Mouse (Mus musculus) cortical plate, adult 2 months (tissue): ENCODE results near the gene Mgme1.

ENCODE experiments used
- CTCF ChIP-seq: fragments of 200-500 bp; IDR thresholded peaks from 2 replicates; pipeline ENCODE4 v1.5.1; 2011; ENCODE audit warnings: mild to moderate bottlenecking, control low read depth, low read length; ENCODE audit not compliant: insufficient read depth; ENCODE audit errors: extremely low read depth
- POLR2A ChIP-seq: fragments of 200-500 bp; IDR thresholded peaks from 2 replicates; pipeline ENCODE4 v1.6.1; 2011; ENCODE audit warnings: mild to moderate bottlenecking, low read length, control low read depth; ENCODE audit not compliant: insufficient read depth; ENCODE audit errors: extremely low read depth

GRCm38 (mm10) chr2:144239318-144239717 is 31.1 kb upstream of the Mgme1 start:
- TF ChIP-seq CTCF (no peak), POLR2A (no peak)
